Mouse (Mus musculus): ENCODE measurements at regions not wholly inside any gene's neighbourhood (a gene's known extent, or its start where the extent isn't known, plus 50 kb on each side); places are given as distances from the start of the nearest gene placed in this dataset.

DNA sequence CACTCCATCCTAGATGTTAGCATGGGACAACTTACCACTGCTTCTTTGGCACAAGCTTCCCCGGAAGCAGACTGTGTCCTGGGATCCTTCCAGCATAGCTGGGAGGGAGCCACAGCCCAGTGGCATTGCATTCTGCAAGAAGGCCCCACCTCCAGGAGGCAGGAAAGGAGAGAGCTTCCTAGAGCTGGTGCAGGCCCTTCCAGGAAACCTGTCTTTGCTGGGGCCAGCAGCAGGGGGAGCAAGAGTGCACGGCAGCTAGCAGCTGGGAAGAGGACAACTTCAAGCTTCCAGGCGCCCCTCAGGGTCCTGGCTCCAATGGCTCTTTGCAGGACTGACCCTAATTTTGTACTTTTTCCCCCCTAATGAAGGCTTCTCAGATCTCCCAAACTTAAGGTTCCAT lies 115.4 kb upstream of the Sorcs3 start:
- TF ChIP-seq CTCF (IDR thresholded peaks at IDR 0.05; ENCODE audit: borderline replicate concordance, control insufficient read depth, extremely low read depth, insufficient read depth, low read length, poor library complexity) (no peak), POLR2A (IDR thresholded peaks at IDR 0.05; ENCODE audit: control insufficient read depth, extremely low read depth, insufficient read depth, low read length, poor library complexity) (no peak)
